Comparison of ENCODE assay signal across 17 mouse cellular contexts in the genomic region with DNA sequence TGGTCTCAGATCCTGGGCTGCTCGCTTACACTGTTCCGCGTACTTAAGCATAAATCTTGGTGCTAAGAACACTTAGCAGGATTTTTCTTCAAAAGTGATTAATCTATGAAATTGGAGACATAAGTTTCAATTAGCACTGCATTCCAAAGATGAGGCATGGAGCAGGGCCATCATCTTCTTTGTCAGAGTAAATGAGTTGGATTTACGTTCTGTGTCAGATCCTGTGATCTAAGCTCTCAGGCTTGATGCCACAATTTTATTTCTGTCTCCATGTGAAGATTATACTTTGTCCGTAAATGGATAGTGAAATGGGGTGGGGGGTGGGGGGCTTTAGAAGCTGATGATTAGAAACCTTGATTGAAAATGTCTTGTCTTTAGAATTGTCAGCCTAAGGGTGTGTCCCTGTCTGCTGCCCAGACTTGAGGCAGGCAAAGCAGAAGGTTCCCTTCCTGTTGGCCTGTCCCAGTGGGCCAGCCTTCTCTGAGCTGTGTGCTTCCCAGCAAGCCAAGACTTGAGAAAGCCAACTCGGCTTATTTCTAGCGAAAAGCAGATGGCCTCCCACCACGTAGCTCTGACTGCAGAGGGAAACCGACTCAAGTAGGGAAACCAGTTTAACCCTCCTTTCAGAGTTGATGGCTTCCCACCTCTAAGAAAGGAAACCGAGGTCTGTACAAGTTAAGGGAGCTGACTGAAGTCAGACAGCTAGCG. TPM values are rescaled to one million over a fixed set of nuclear protein-coding genes. Genes with fewer than 3 reads are reported as not detected.
A peak's percentile ranks its signal among the peaks of the same experiment; 100 is the strongest.
DNase-seq lines count a peak whose midpoint lies in the region; ATAC-seq and TF ChIP-seq lines count a peak whose summit lies in the region.
"Had no signal": no experiment of that assay in that cellular context is flagged by ENCODE, and none has a peak within 500 bp of the region (broad histone marks: within the 10 kb centered on the region; RNA-seq: fewer than 3 reads in every experiment).

No protein-coding gene starts in this region.

- no peak for TF ChIP-seq CTCF in stomach, postnatal 0 days (IDR thresholded peaks at IDR 0.05; ENCODE audit: low read depth)
- no peak for TF ChIP-seq CTCF in intestine, postnatal 0 days (IDR thresholded peaks at IDR 0.05; ENCODE audit: low read depth)

- no peak overlapping the region for H3K9ac ChIP-seq in forebrain, embryonic 15.5 days (replicated peaks)
- H3K9ac ChIP-seq in forebrain, embryonic 11.5 days (ENCODE audit: low read length) = no peak overlapping the region
- no peak overlapping the region for H3K9ac ChIP-seq in limb, embryonic 13.5 days
- H3K9ac ChIP-seq in stomach, postnatal 0 days (ENCODE audit: low read length) = no peak overlapping the region
- no peak overlapping the region for H3K9ac ChIP-seq in intestine, postnatal 0 days (ENCODE audit: low read depth, low read length)
- H3K9ac ChIP-seq: heart, embryonic 12.5 days; neural tube, embryonic 12.5 days had no signal

- TF ChIP-seq EP300 in stomach, postnatal 0 days (optimal IDR thresholded peaks at IDR 0.05) = no peak

- H3K4me3 ChIP-seq in forebrain, embryonic 15.5 days = no peak overlapping the region
- H3K4me3 ChIP-seq in forebrain, embryonic 11.5 days (ENCODE audit: low read depth, low read length) = no peak overlapping the region
- no peak overlapping the region for H3K4me3 ChIP-seq in limb, embryonic 13.5 days
- no peak overlapping the region for H3K4me3 ChIP-seq in limb, embryonic 10.5 days
- H3K4me3 ChIP-seq in stomach, postnatal 0 days (ENCODE audit: low read depth, low read length) = no peak overlapping the region
- no peak overlapping the region for H3K4me3 ChIP-seq in intestine, postnatal 0 days (ENCODE audit: low read depth, low read length)
- H3K4me3 ChIP-seq: heart, embryonic 12.5 days; hindbrain, embryonic 10.5 days; neural tube, embryonic 12.5 days had no signal

- H3K4me1 ChIP-seq in forebrain, embryonic 15.5 days = peaks cover 10% of the 10 kb centered on the region
- H3K4me1 ChIP-seq in forebrain, embryonic 11.5 days (replicated peaks; ENCODE audit: control insufficient read depth, insufficient read depth, low read length) = no peaks in the 10 kb centered on the region
- peaks cover 18% of the 10 kb centered on the region for H3K4me1 ChIP-seq in limb, embryonic 13.5 days
- peaks cover 3% of the 10 kb centered on the region; the same call in 1 of the 2 replicates for H3K4me1 ChIP-seq in limb, embryonic 10.5 days
- no peaks in the 10 kb centered on the region; the same call in 1 of the 2 replicates for H3K4me1 ChIP-seq in stomach, postnatal 0 days (replicated peaks; ENCODE audit: control insufficient read depth, insufficient read depth)
- H3K4me1 ChIP-seq in intestine, postnatal 0 days (replicated peaks; ENCODE audit: control insufficient read depth, insufficient read depth, low read length) = no peaks in the 10 kb centered on the region
- H3K4me1 ChIP-seq: hindbrain, embryonic 10.5 days; neural tube, embryonic 12.5 days had no signal

- H3K27ac ChIP-seq in forebrain, embryonic 15.5 days (replicated peaks) = peak overlapping the region; percentile 80
- no peak overlapping the region for H3K27ac ChIP-seq in forebrain, embryonic 11.5 days (ENCODE audit: low read depth, low read length)
- no peak overlapping the region; the same call in 1 of the 2 replicates for H3K27ac ChIP-seq in limb, embryonic 13.5 days
- no peak overlapping the region for H3K27ac ChIP-seq in limb, embryonic 10.5 days
- H3K27ac ChIP-seq in stomach, postnatal 0 days (replicated peaks) = peak overlapping the region; percentile 53; the same call in 1 of the 2 replicates
- H3K27ac ChIP-seq in intestine, postnatal 0 days (ENCODE audit: low read depth, low read length) = no peak overlapping the region
- H3K27ac ChIP-seq: hindbrain, embryonic 10.5 days; neural tube, embryonic 12.5 days had no signal

- H3K4me2 ChIP-seq in forebrain, embryonic 15.5 days (replicated peaks) = no peak overlapping the region
- no peak overlapping the region for H3K4me2 ChIP-seq in forebrain, embryonic 11.5 days (ENCODE audit: low read depth, low read length, severe bottlenecking)
- no peak overlapping the region for H3K4me2 ChIP-seq in limb, embryonic 13.5 days (replicated peaks)
- H3K4me2 ChIP-seq in stomach, postnatal 0 days (replicated peaks; ENCODE audit: low read depth) = no peak overlapping the region
- H3K4me2 ChIP-seq in intestine, postnatal 0 days (replicated peaks; ENCODE audit: low read depth) = no peak overlapping the region
- H3K4me2 ChIP-seq: heart, embryonic 12.5 days; neural tube, embryonic 12.5 days had no signal

- H3K9me3 ChIP-seq in forebrain, embryonic 15.5 days = no peaks in the 10 kb centered on the region
- H3K9me3 ChIP-seq in forebrain, embryonic 11.5 days (ENCODE audit: control insufficient read depth, low read length) = no peaks in the 10 kb centered on the region
- no peaks in the 10 kb centered on the region for H3K9me3 ChIP-seq in limb, embryonic 13.5 days
- H3K9me3 ChIP-seq in limb, embryonic 10.5 days (replicated peaks) = no peaks in the 10 kb centered on the region
- no peaks in the 10 kb centered on the region for H3K9me3 ChIP-seq in stomach, postnatal 0 days (ENCODE audit: control insufficient read depth, low read length)
- no peaks in the 10 kb centered on the region for H3K9me3 ChIP-seq in intestine, postnatal 0 days (ENCODE audit: control insufficient read depth)
- H3K9me3 ChIP-seq: heart, embryonic 12.5 days; hindbrain, embryonic 10.5 days; neural tube, embryonic 12.5 days had no signal

- no peaks in the 10 kb centered on the region for H3K27me3 ChIP-seq in forebrain, embryonic 15.5 days
- H3K27me3 ChIP-seq in forebrain, embryonic 11.5 days (ENCODE audit: control insufficient read depth, insufficient read depth, low read length) = no peaks in the 10 kb centered on the region
- H3K27me3 ChIP-seq in limb, embryonic 13.5 days = no peaks in the 10 kb centered on the region
- no peaks in the 10 kb centered on the region for H3K27me3 ChIP-seq in limb, embryonic 10.5 days (ENCODE audit: low read depth, poor library complexity, severe bottlenecking)
- H3K27me3 ChIP-seq in stomach, postnatal 0 days (ENCODE audit: control insufficient read depth, insufficient read depth, low read length) = no peaks in the 10 kb centered on the region
- H3K27me3 ChIP-seq in intestine, postnatal 0 days (replicated peaks; ENCODE audit: control insufficient read depth, insufficient read depth, low read length) = no peaks in the 10 kb centered on the region
- H3K27me3 ChIP-seq: heart, embryonic 12.5 days had no signal

- ATAC-seq in forebrain, embryonic 15.5 days (replicated peaks) = peak; percentile 81; the same call in 1 of the 2 replicates
- ATAC-seq in forebrain, embryonic 11.5 days (replicated peaks; ENCODE audit: low FRiP score) = no peak
- ATAC-seq in limb, embryonic 13.5 days (ENCODE audit: low FRiP score, low read depth) = peak; percentile 36; the same call in 1 of the 2 replicates
- ATAC-seq in stomach, postnatal 0 days (ENCODE audit: low FRiP score, low TSS enrichment) = no peak
- no peak for ATAC-seq in megakaryocyte-erythroid progenitor cell, adult 5-6 weeks (replicated peaks; ENCODE audit: low FRiP score, low TSS enrichment, poor library complexity, severe bottlenecking)
- no peak for ATAC-seq in intestine, postnatal 0 days

- H3K36me3 ChIP-seq in forebrain, embryonic 15.5 days = no peaks in the 10 kb centered on the region
- no peaks in the 10 kb centered on the region for H3K36me3 ChIP-seq in forebrain, embryonic 11.5 days (ENCODE audit: control insufficient read depth, insufficient read depth, low read length)
- peaks cover 26% of the 10 kb centered on the region for H3K36me3 ChIP-seq in limb, embryonic 13.5 days
- peaks cover 47% of the 10 kb centered on the region for H3K36me3 ChIP-seq in limb, embryonic 10.5 days
- H3K36me3 ChIP-seq in stomach, postnatal 0 days (ENCODE audit: control insufficient read depth, insufficient read depth, low read length) = no peaks in the 10 kb centered on the region
- no peaks in the 10 kb centered on the region for H3K36me3 ChIP-seq in intestine, postnatal 0 days (ENCODE audit: control insufficient read depth, insufficient read depth)

- 74% methylated on average over 11 of the region's 11 CpGs for WGBS in forebrain, embryonic 15.5 days
- WGBS in forebrain, embryonic 11.5 days = 89% methylated on average over 11 of the region's 11 CpGs
- 60% methylated on average over 11 of the region's 11 CpGs for WGBS in limb, embryonic 13.5 days
- WGBS in limb, embryonic 10.5 days = 77% methylated on average over 11 of the region's 11 CpGs
- 58% methylated on average over 11 of the region's 11 CpGs for WGBS in stomach, postnatal 0 days
- WGBS in intestine, postnatal 0 days = 83% methylated on average over 11 of the region's 11 CpGs

- no peak for DNase-seq in forebrain, embryonic 11.5 days (ENCODE audit: low spot score)
- no peak for DNase-seq in limb, embryonic 10.5 days (ENCODE audit: low spot score)
- peak; percentile 79 to 80 for DNase-seq in cerebellum, postnatal 36 days
- no peak for DNase-seq in stomach, postnatal 0 days (ENCODE audit: low spot score)
- DNase-seq: kidney, adult 8-10 months; liver; lung, postnatal 10 days; midbrain, embryonic 14.5 days; retina, postnatal 1 day; thymus, postnatal 4 days had no signal

RNA-seq across cellular contexts. Expression of gene Polr1d, which starts 13.6 kb away (rescaled TPM):
- polyA plus RNA-seq in forebrain, embryonic 15.5 days (2015; fragmentation: Nextera tagmentation; extraction: Ambion mirVana) = 114 TPM in 2 replicates
- 110 and 115 TPM in 2 replicates for polyA plus RNA-seq in forebrain, embryonic 11.5 days (2014; fragmentation: Nextera tagmentation; extraction: Ambion mirVana)
- 121 and 125 TPM in 2 replicates for polyA plus RNA-seq in limb, embryonic 13.5 days (2015; fragmentation: Nextera tagmentation; extraction: Ambion mirVana)
- polyA plus RNA-seq in limb, embryonic 10.5 days (2016; fragmentation: Nextera tagmentation; extraction: Ambion mirVana) = 129 and 149 TPM in 2 replicates
- 150 TPM in 2 replicates for polyA plus RNA-seq in stomach, postnatal 0 days (2015; fragmentation: Nextera tagmentation; extraction: Ambion mirVana)
- total RNA-seq in megakaryocyte-erythroid progenitor cell, adult 5-6 weeks (2014; fragmentation: Nextera tagmentation) = 145 and 195 TPM in 2 replicates
- 149 and 191 TPM in 2 replicates for total RNA-seq in megakaryocyte-erythroid progenitor cell, adult 5-6 weeks (2017)
- 116 and 118 TPM in 2 replicates for polyA plus RNA-seq in intestine, postnatal 0 days (2015; fragmentation: Nextera tagmentation; extraction: Ambion mirVana)

RNA-seq across cellular contexts. Expression of gene Lnx2, which starts 14.0 kb away (rescaled TPM):
- polyA plus RNA-seq in forebrain, embryonic 15.5 days (2015; fragmentation: Nextera tagmentation; extraction: Ambion mirVana) = 9.9 and 10.8 TPM in 2 replicates
- polyA plus RNA-seq in forebrain, embryonic 11.5 days (2014; fragmentation: Nextera tagmentation; extraction: Ambion mirVana) = 9.7 and 9.9 TPM in 2 replicates
- 9.4 and 11.2 TPM in 2 replicates for polyA plus RNA-seq in limb, embryonic 13.5 days (2015; fragmentation: Nextera tagmentation; extraction: Ambion mirVana)
- polyA plus RNA-seq in limb, embryonic 10.5 days (2016; fragmentation: Nextera tagmentation; extraction: Ambion mirVana) = 10.4 and 12.0 TPM in 2 replicates
- polyA plus RNA-seq in stomach, postnatal 0 days (2015; fragmentation: Nextera tagmentation; extraction: Ambion mirVana) = 9.3 and 10.8 TPM in 2 replicates
- total RNA-seq in megakaryocyte-erythroid progenitor cell, adult 5-6 weeks (2014; fragmentation: Nextera tagmentation) = 7.2 and 7.6 TPM in 2 replicates
- total RNA-seq in megakaryocyte-erythroid progenitor cell, adult 5-6 weeks (2017) = 3.3 and 7.9 TPM in 2 replicates
- 9.7 and 10.2 TPM in 2 replicates for polyA plus RNA-seq in intestine, postnatal 0 days (2015; fragmentation: Nextera tagmentation; extraction: Ambion mirVana)

Comparison
In these comparisons a context has a peak if more than half of its experiments do, and no peak if none do; other contexts are left out.
1. ATAC-seq: peak in forebrain, embryonic 15.5 days (single experiment) and limb, embryonic 13.5 days (single experiment); none in forebrain, embryonic 11.5 days (single experiment), stomach, postnatal 0 days (single experiment), megakaryocyte-erythroid progenitor cell, adult 5-6 weeks (single experiment) and intestine, postnatal 0 days (single experiment).
2. H3K27ac ChIP-seq: peak in forebrain, embryonic 15.5 days (single experiment) and stomach, postnatal 0 days (single experiment); none in forebrain, embryonic 11.5 days (single experiment), limb, embryonic 13.5 days (single experiment), limb, embryonic 10.5 days (single experiment) and intestine, postnatal 0 days (single experiment).
3. DNase-seq: peak in cerebellum, postnatal 36 days (2 of 2); none in forebrain, embryonic 11.5 days (single experiment), limb, embryonic 10.5 days (single experiment) and stomach, postnatal 0 days (single experiment).